Mouse (Mus musculus): ENCODE results near the gene Ly6g6c.
"Not testable (repeated sequence)": the region's sequence is repeated elsewhere in the genome, so short reads cannot be mapped to it uniquely, and the experiment has no call there.

Gene Ly6g6c

DNA sequence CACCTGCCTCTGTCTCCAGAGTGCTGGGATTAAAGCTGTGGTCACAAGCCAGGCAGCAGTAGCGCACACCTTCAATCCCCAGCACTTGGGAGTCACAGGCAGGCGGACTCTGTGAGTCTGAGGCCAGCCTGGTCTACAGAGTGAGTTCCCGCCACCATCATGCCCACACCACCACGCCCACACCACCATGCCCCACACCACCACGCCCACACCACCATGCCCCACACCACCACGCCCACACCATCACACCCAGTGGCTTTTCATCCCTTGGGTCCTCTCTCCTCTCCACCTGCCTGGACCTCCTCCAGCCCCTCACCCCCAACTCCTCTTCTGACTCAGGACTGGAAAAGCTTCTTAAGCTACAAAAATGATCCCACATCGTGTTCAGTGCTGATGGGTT lies 33.3 kb upstream of the Ly6g6c start:
- DNase-seq = no peak

- peak; percentile 52 for DNase-seq
Measured at GRCm38 (mm10) chr17:35032323-35032870, 32.8 kb upstream of the Ly6g6c start.

DNA sequence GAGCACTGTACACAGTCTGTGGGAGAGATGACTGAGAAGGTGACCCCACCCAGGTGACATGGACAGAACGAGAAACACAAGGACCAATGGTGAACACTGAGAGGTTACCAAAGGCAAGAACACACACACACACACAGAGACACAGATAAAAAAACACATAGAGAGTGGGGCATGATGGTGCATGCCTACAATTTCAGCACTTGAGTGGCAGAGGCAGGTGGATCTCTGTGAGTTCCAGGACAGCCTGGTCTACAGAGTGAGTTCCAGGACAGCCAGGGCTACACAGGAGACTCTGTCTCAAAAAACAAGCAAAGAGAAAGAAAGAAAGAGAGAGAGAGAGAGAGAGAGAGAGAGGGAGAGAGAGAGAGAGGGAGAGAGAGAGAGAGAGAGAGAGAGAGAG lies 31.5 kb upstream of the Ly6g6c start:
- not testable (repeated sequence) for DNase-seq

DNA sequence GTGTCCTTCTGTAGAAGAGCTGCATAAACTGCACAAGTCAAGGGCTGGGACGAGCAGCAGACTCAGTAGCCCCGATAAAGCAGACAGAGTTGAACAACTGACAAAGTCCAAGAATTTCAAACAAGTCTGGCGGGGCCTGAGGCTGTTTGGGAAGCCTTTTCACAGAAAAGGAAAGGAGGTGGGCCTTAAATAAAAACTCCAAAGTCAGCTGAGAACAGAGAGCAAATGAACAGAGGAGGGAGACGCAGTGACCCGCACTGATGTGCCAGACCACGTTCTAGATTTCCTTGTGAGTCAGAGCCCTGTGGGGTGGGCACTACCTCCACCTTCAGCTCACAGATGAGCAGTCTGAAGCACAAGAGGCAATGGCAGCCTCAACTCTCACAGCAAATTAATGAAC lies 30.3 kb upstream of the Ly6g6c start:
- no peak for DNase-seq

DNA sequence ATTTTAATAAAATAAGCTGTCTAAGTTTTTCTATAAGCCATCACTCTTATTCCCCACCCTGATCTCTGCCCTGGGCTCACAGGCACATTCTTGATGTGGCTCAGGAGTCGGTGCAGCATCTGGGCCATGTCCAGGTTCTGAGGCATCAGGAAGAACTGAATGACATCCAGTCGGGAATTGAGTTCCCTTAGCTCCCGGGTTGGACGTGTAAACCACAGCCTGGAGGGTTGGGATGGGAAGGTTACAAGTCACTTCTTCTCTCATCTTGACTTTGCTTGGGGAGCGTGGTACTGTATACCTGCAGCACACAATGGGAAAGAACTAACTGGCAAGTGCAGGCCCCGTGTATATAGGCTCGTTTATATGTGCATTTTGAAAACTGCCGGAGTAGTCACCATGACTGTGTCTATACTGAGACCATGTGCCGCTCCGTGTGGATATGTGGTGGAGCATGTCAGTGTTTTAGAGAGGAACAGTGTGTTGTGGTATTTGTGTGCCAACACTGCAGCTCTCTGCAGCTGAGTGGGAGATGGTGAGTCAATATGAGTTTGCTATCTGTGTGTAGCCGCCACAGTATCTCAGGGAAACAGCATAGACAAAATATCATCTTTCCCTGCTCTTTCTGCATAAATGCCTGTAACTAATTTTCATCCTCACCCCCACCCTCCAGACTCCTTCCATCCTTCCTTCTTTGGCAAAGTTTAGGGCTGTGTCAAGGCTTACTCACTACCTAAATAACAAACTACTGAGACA lies 25.9 kb upstream of the Ly6g6c start:
- no peak for DNase-seq

DNA sequence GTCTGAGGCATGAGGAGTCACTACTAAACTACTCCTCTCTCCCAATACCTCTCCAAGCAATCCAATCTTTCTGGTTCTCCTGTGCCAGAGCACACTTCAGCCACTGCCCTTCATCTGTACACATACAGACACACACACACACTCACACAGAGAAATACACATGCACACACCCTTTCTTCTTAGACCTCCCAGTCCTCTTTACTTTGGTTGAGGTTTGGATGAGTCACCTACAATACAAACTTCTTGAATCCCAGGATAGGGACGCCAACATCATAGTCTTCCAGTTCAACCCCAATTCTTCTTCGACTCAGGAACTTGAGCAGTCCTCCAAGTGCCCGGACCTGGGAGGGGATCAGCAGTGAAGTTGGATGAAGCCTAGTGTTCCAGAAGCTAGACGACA lies 21.4 kb upstream of the Ly6g6c start:
- DNase-seq = no peak

DNA sequence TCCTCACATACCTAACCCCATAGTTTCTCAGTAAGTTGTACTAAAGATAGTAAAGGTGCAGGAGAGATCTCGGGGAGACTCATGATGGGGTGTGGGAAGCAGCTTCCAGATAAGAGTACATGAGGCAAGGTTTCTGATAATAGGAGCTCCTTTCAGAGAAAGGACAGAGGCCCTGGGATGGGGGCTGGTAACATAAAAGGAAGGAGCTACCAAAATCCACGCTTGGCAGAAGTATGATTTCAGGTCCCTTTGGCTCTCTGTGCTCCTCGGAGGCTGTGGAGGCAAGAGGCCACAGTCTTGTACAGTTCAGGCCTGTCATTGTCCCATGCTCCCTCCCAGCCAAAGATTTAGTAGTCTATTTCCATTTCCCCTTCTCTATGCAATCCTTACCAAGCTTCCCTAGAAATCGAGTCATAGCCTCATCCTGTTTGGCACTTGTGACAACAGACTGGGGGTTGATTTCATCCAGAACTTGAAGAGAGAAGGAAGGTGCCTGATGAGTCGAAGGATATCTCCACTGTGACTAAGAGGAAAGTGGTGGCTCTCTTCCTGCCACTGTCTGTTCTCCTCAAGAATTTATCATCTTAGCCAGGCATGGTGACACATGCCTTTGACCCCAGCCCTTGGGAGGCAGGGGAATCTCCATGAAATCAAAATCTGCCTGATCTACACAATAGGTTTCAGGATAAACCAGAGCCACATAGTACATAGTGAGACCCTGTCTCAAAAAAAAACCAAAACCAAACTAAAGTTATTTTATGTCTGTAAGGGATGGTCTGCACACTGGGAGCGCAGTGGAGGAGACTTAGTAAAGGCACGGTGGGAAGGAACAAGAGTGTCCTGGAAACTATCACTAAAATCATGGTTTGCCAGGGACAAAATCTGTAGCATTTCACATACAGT lies 20.0 kb upstream of the Ly6g6c start:
- no peak for DNase-seq

DNA sequence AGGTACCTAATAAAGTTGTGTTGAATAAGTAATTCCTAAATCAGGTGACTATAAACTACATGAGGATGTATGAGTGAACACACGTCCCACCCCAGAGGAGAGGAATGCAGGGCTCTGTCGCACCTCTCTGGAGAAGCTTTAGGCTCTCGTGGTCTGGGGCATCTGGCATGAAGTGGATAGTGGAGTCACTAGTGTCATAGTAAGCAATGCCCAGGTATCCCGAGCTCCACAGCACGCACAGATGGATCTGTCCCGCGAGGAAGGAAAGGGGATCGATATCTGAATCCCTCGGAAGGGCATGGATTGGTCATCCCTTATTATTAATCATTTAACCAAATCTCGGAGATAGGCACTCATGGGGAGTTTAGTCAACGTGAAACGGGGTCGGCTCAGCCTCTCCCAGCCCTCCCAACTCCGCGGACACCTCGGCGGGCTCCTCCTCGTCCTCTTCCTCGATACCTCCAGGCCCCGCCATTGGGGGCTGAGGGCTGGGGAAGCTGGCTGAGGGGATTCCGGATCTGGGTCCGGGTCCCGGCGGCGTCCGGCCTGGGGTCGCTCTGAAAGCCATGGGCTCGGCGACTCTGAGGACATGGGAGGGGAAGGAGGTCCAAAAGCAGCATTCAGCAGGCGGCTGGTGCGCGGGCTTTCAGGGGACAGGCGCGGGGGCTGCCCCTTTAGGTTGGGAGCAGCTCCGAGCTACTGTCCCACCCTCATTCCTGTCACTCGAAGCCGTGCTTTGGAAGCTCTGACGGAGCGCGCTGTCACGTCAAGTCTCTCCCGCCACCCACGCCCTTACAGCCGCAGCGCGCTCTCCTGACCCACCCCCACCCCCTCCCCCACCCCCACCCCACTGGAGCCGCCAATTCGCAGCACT lies 19.1 kb upstream of the Ly6g6c start:
- DNase-seq = no peak

- DNase-seq = peak; percentile 100
Measured at GRCm38 (mm10) chr17:35046681-35047455, 18.3 kb upstream of the Ly6g6c start, which contains the start of gene Msh5. Msh5 (minus strand) TSS chr17:35046745.

DNA sequence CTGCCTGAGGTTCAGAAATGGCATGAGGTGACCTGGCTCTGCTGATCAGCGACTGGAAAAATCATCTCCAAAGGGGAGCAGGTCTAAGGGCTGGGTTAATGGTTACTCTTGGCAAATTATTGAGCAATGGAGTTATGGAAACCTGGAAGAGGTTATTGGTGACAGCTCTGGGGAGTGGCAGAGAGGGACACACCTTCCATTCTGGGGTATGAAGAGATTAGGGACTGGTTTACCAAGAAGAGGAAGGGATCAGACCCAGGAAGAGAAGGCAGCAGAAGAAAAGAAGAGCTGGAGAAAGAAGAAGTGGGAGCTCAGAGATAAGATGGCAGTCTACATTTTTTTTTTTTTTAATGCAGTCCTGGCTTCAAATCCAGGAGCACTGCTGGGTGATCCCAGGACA lies 17.5 kb upstream of the Ly6g6c start:
- DNase-seq = no peak

GRCm38 (mm10) chr17:35048149-35048931 lies 16.8 kb upstream of the Ly6g6c start:
- no peak for DNase-seq

GRCm38 (mm10) chr17:35048932-35049440 lies 16.2 kb upstream of the Ly6g6c start:
- no peak for DNase-seq

GRCm38 (mm10) chr17:35049561-35050016 lies 15.6 kb upstream of the Ly6g6c start, which contains the start of gene Clic1:
Clic1 (plus strand) TSS chr17:35049966.
- peak; percentile 93 for DNase-seq

- DNase-seq = peak; percentile 69
Measured at GRCm38 (mm10) chr17:35050126-35050750, 14.9 kb upstream of the Ly6g6c start.

GRCm38 (mm10) chr17:35051156-35052086 lies 13.8 kb upstream of the Ly6g6c start:
- peak; percentile 82 for DNase-seq

GRCm38 (mm10) chr17:35052271-35052798 lies 12.9 kb upstream of the Ly6g6c start:
- DNase-seq = no peak

DNA sequence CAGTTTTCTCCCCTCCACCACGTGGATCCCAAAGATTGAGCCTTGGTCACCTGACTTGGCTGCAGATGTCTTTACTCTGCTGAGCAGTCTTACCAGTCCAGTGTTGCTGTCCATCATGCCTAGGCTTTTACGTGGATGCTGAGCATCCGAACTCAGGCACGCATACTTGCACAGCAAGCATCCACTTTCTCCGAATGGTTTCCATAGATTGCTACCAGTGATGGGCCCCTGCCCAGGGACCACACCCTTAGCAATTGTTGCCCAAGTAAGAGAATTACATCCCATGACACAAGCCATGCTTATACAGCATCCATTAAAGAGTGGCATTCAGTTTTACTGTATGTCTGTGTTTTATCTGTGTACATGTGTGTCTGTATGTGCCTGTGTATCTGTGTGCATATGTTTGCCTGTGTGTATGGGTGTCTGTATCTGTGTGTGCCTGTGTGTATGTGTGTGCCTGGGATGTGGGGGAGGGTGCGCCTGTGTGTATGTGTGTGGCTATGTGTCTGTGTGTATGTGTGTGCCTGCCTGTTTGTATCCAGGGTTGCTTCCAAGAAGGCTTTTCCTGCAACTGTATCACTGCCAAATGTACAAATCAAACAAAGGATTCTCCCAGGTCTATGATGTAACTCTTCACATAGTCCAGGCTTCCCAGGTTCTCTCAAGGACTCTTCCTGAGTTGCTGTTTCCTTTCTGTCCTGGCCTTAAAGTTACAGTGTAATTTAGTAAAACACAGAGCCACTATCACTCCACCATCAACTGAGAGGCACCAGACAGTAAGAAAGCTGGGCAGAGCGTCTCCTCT lies 9.3 kb upstream of the Ly6g6c start:
- DNase-seq = no peak

DNA sequence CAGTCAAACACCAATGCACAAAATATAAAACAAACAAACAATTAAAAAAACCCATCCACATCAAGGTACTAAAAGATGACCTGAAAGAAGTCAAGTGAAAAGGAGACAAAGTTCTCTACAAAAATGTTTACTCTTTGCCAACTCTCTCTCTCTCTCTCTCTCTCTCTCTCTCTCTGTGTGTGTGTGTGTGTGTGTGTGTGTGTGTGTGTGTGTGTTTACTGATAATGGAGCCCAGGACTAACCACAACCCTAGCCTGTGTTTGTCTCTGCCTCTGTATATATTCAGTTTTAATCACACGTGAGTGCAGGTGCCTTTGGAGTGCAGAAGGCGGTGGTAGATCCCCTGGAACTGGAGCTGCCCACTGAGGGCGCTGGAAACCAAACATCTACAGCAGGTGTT lies 8.1 kb upstream of the Ly6g6c start:
- no peak for DNase-seq
